Mouse (Mus musculus): ENCODE results near the gene Fbf1.

- TF ChIP-seq MAX (IDR thresholded peaks at IDR 0.05), result no peak
- TF ChIP-seq CTCF (IDR thresholded peaks at IDR 0.05; ENCODE audit: control insufficient read depth, insufficient read depth, insufficient read length), result no peak
Observed at GRCm38 (mm10) chr11:116174775-116175448, 6.9 kb upstream of the Fbf1 start.
